Mouse (Mus musculus) testis, adult 2 months (tissue): ENCODE results near the gene Cryge. TPM values are rescaled to one million over a fixed set of nuclear protein-coding genes. Genes with fewer than 3 reads are reported as not detected.
A peak's percentile ranks its signal among the peaks of the same experiment; 100 is the strongest.
"Not testable (repeated sequence)": the region's sequence is repeated elsewhere in the genome, so short reads cannot be mapped to it uniquely, and the experiment has no call there.

ENCODE experiments used
- H3K27ac ChIP-seq: fragments of 200-500 bp; 2 replicates; pipeline ENCODE4 v1.5.1; 2012; ENCODE audit warnings: low read depth, low read length; ENCODE audit not compliant: control insufficient read depth, insufficient read depth
- H3K27me3 ChIP-seq: fragments of 200-500 bp; 2 replicates; pipeline ENCODE4 v1.6.1; 2012; ENCODE audit warnings: mild to moderate bottlenecking, low read length, moderate library complexity; ENCODE audit not compliant: control insufficient read depth, insufficient read depth
- H3K36me3 ChIP-seq: fragments of 200-500 bp; 2 replicates; pipeline ENCODE4 v1.6.1; 2012; ENCODE audit warnings: mild to moderate bottlenecking, low read length; ENCODE audit not compliant: control insufficient read depth, insufficient read depth
- H3K4me1 ChIP-seq: fragments of 200-500 bp; 2 replicates; pipeline ENCODE4 v1.6.1; 2012; ENCODE audit warnings: low read length; ENCODE audit not compliant: control insufficient read depth, insufficient read depth
- H3K4me3 ChIP-seq: fragments of 200-500 bp; 2 replicates; pipeline ENCODE4 v1.5.1; 2012; ENCODE audit warnings: low read depth, mild to moderate bottlenecking, low read length, moderate library complexity, mixed read lengths; ENCODE audit not compliant: control insufficient read depth
- CTCF ChIP-seq: fragments of 200-500 bp; IDR thresholded peaks from 2 replicates; pipeline ENCODE4 v1.5.1; 2012; ENCODE audit warnings: low read depth, mild to moderate bottlenecking, inconsistent platforms, low read length, moderate library complexity; ENCODE audit not compliant: control insufficient read depth, insufficient read depth, insufficient replicate concordance
- POLR2A ChIP-seq: fragments of 200-500 bp; IDR thresholded peaks from 2 replicates; pipeline ENCODE4 v1.6.1; 2012; ENCODE audit warnings: low read depth, mild to moderate bottlenecking, inconsistent platforms, low read length, moderate library complexity; ENCODE audit not compliant: control insufficient read depth
- polyA plus RNA-seq: library from polyadenylated mRNA; depleted of rRNA; stranded (reverse); fragments of >200 nt; gene quantifications from 2 replicates; pipeline ENCODE4 v1.2.3, GENCODE M21; 2012; rRNA removed

The Cryge gene
- polyA plus RNA-seq: 1.4 and 1.5 TPM in 2 replicates

GRCm38 (mm10) chr1:65050952-65051351, at the start of gene Cryge:
Gene Cryge (minus strand): TSS chr1:65051149.
- Histone ChIP-seq H3K27ac (peak within 1 kb of the TSS; percentile 64), H3K4me1 (peaks cover 11% of the 10 kb centered on the region)
- H3K36me3 ChIP-seq, H3K27me3 ChIP-seq, H3K4me3 ChIP-seq: not testable (repeated sequence)

GRCm38 (mm10) chr1:65096953-65097352, 46.0 kb upstream of the Cryge start:
- H3K27ac ChIP-seq: no peak overlapping the region
- TF ChIP-seq POLR2A (no peak), CTCF (no peak)
- no peaks in the 10 kb centered on the region for H3K4me1 ChIP-seq
- H3K27me3 ChIP-seq: no peaks in the 10 kb centered on the region
- H3K36me3 ChIP-seq: no peaks in the 10 kb centered on the region
- no peak overlapping the region for H3K4me3 ChIP-seq

GRCm38 (mm10) chr1:65091566-65091965, 40.6 kb upstream of the Cryge start:
- no peak for TF ChIP-seq POLR2A
- TF ChIP-seq CTCF: no peak

GRCm38 (mm10) chr1:65090370-65090769, 39.4 kb upstream of the Cryge start:
- no peaks in the 10 kb centered on the region for H3K27me3 ChIP-seq
- H3K4me3 ChIP-seq: no peak overlapping the region
- no peaks in the 10 kb centered on the region for H3K36me3 ChIP-seq
- TF ChIP-seq CTCF (no peak), POLR2A (no peak)
- H3K27ac ChIP-seq: no peak overlapping the region
- no peaks in the 10 kb centered on the region for H3K4me1 ChIP-seq

More at GRCm38 (mm10) chr1:65091566-65091965, 40.6 kb upstream of the Cryge start:
- no peak overlapping the region for H3K4me3 ChIP-seq
- no peaks in the 10 kb centered on the region for H3K4me1 ChIP-seq
- no peaks in the 10 kb centered on the region for H3K27me3 ChIP-seq
- no peak overlapping the region for H3K27ac ChIP-seq
- H3K36me3 ChIP-seq: no peaks in the 10 kb centered on the region

GRCm38 (mm10) chr1:65088567-65089356, 37.8 kb upstream of the Cryge start:
- no peak overlapping the region for H3K4me3 ChIP-seq
- H3K36me3 ChIP-seq: no peaks in the 10 kb centered on the region
- no peaks in the 10 kb centered on the region for H3K27me3 ChIP-seq
- TF ChIP-seq POLR2A (no peak), CTCF (no peak)
- no peak overlapping the region for H3K27ac ChIP-seq
- no peaks in the 10 kb centered on the region for H3K4me1 ChIP-seq

- Histone ChIP-seq H3K27ac (no peak within 1 kb of the TSS), H3K36me3 (no peaks in the 10 kb centered on the region), H3K4me1 (no peaks in the 10 kb centered on the region; the same call in 1 of the 2 replicates), H3K27me3 (no peaks in the 10 kb centered on the region), H3K4me3 (no peak within 1 kb of the TSS)
- TF ChIP-seq CTCF (no peak), POLR2A (no peak)
Measured at GRCm38 (mm10) chr1:65082188-65082587, 31.2 kb upstream of the Cryge start, which contains the start of gene Crygb. Gene Crygb (minus strand): TSS chr1:65082288.

- H3K27me3 ChIP-seq: no peaks in the 10 kb centered on the region
- TF ChIP-seq CTCF (no peak), POLR2A (no peak)
- no peaks in the 10 kb centered on the region for H3K36me3 ChIP-seq
Measured at GRCm38 (mm10) chr1:65075607-65076006, 24.7 kb upstream of the Cryge start.

GRCm38 (mm10) chr1:65073589-65073988, 22.6 kb upstream of the Cryge start, which contains the start of gene Crygc:
Gene Crygc (minus strand): TSS chr1:65073689.
- H3K27ac ChIP-seq: no peak within 1 kb of the TSS
- no peak within 1 kb of the TSS for H3K4me3 ChIP-seq
- no peaks in the 10 kb centered on the region for H3K27me3 ChIP-seq
- no peaks in the 10 kb centered on the region for H3K36me3 ChIP-seq
- no peak for TF ChIP-seq POLR2A
- no peak for TF ChIP-seq CTCF
- no peaks in the 10 kb centered on the region; the same call in 1 of the 2 replicates for H3K4me1 ChIP-seq

More at GRCm38 (mm10) chr1:65075607-65076006, 24.7 kb upstream of the Cryge start:
- H3K4me3 ChIP-seq: no peak overlapping the region
- no peak overlapping the region for H3K27ac ChIP-seq
- H3K4me1 ChIP-seq: no peaks in the 10 kb centered on the region; the same call in 1 of the 2 replicates
